Mouse (Mus musculus) midbrain, postnatal 0 days (tissue): ENCODE measurements at regions not wholly inside any gene's neighbourhood (a gene's known extent, or its start where the extent isn't known, plus 50 kb on each side); places are given as distances from the start of the nearest gene placed in this dataset.
A peak's percentile ranks its signal among the peaks of the same experiment; 100 is the strongest.
"Not testable (repeated sequence)": the region's sequence is repeated elsewhere in the genome, so short reads cannot be mapped to it uniquely, and the experiment has no call there.

Experiments
- ATAC-seq: fragments of 200-750 bp; cut with Nextera tagmentation; 2 replicates; pipeline ENCODE4 v1.8.0; 2017; ENCODE audit warnings: moderate number of reproducible peaks, mild to moderate bottlenecking, moderate TSS enrichment, moderate library complexity; ENCODE audit not compliant: low FRiP score
- DNase-seq: peaks from one replicate; pipeline ENCODE4 v3.0.0-alpha.2; 2015; ENCODE audit warnings: low spot score
- H3K27ac ChIP-seq: fragments of 300-500 bp; sonication (generic); 2 replicates; pipeline ENCODE4 v1.5.1; 2014; ENCODE audit warnings: low read depth, mild to moderate bottlenecking, low read length, mixed read lengths
- H3K27me3 ChIP-seq: fragments of 300-500 bp; sonication (generic); 2 replicates; pipeline ENCODE4 v1.6.1; 2014; ENCODE audit warnings: low read length, control low read depth, mixed read lengths; ENCODE audit not compliant: insufficient read depth
- H3K36me3 ChIP-seq: fragments of 300-500 bp; sonication (generic); 2 replicates; pipeline ENCODE4 v1.6.1; 2014; ENCODE audit warnings: low read length, control low read depth, mixed read lengths; ENCODE audit not compliant: insufficient read depth
- H3K4me1 ChIP-seq: fragments of 300-500 bp; sonication (generic); 2 replicates; pipeline ENCODE4 v1.6.1; 2014; ENCODE audit warnings: mild to moderate bottlenecking, control low read depth, antibody characterized with exemption, low read length, mixed read lengths; ENCODE audit not compliant: insufficient read depth
- H3K4me2 ChIP-seq: fragments of 300-500 bp; sonication (generic); 2 replicates; pipeline ENCODE4 v1.6.1; 2014; ENCODE audit warnings: low read depth, mild to moderate bottlenecking, low read length, mixed read lengths; ENCODE audit not compliant: poor library complexity, severe bottlenecking
- H3K4me3 ChIP-seq: fragments of 300-500 bp; sonication (generic); 2 replicates; pipeline ENCODE4 v1.5.1; 2014; ENCODE audit warnings: low read depth, mild to moderate bottlenecking, low read length, moderate library complexity
- H3K9ac ChIP-seq: fragments of 300-500 bp; sonication (generic); replicated peaks from 2 replicates; pipeline ENCODE4 v1.6.1; 2014; ENCODE audit warnings: mild to moderate bottlenecking, low read length, moderate library complexity, mixed read lengths; ENCODE audit not compliant: poor library complexity, severe bottlenecking
- H3K9me3 ChIP-seq: fragments of 300-500 bp; sonication (generic); 2 replicates; pipeline ENCODE4 v1.6.1; 2016; ENCODE audit warnings: low read length, control low read depth
- CTCF ChIP-seq: IDR thresholded peaks from 2 replicates; pipeline ENCODE4 v1.5.1; 2016; ENCODE audit warnings: antibody characterized with exemption, mild to moderate bottlenecking
- WGBS: fragments of 180-500 bp; shearing (Covaris S2); extraction: QIAGEN DNeasy Blood & Tissue Kit; methylation state at CpG from one replicate; pipeline ENCODE4 v1.1.7; 2014; 5-methylcytosine and 5-hydroxymethylcytosine counted together

GRCm38 (mm10) chrX:97141170-97142085, 69.0 kb downstream of the Pgr15l start:
- not testable (repeated sequence) for H3K27me3 ChIP-seq, H3K27ac ChIP-seq, H3K4me2 ChIP-seq, H3K9me3 ChIP-seq, H3K9ac ChIP-seq, H3K36me3 ChIP-seq, H3K4me1 ChIP-seq
- DNase-seq (peak; percentile 13), ATAC-seq (peak; percentile 78)
- peak overlapping the region; percentile 27 for H3K4me3 ChIP-seq
- WGBS = 53% methylated on average over 17 of the region's 27 CpGs

GRCm38 (mm10) chrX:97142237-97142636, 69.8 kb downstream of the Pgr15l start:
- H3K36me3 ChIP-seq = no peaks in the 10 kb centered on the region
- no peaks in the 10 kb centered on the region for H3K27me3 ChIP-seq
- DNase-seq = no peak
- H3K9me3 ChIP-seq = no peaks in the 10 kb centered on the region
- H3K27ac ChIP-seq = no peak overlapping the region
- peak overlapping the region; percentile 27 for H3K4me3 ChIP-seq
- ATAC-seq = no peak
- H3K4me2 ChIP-seq = peak overlapping the region; percentile 18; the same call in 1 of the 2 replicates
- no peak for TF ChIP-seq CTCF
- H3K9ac ChIP-seq = no peak overlapping the region
- no peaks in the 10 kb centered on the region for H3K4me1 ChIP-seq

- no peaks in the 10 kb centered on the region for H3K27me3 ChIP-seq
- DNase-seq = no peak
- 83% methylated on average over 2 of the region's 2 CpGs for WGBS
- H3K27ac ChIP-seq = no peak overlapping the region
- no peak overlapping the region for H3K4me3 ChIP-seq
- no peak for ATAC-seq
- no peak overlapping the region for H3K4me2 ChIP-seq
- no peak for TF ChIP-seq CTCF
- H3K9me3 ChIP-seq = no peaks in the 10 kb centered on the region
- H3K4me1 ChIP-seq = no peaks in the 10 kb centered on the region
- no peak overlapping the region for H3K9ac ChIP-seq
- no peaks in the 10 kb centered on the region for H3K36me3 ChIP-seq
Observed at GRCm38 (mm10) chrX:97156155-97156554, 83.8 kb downstream of the Pgr15l start.
